Mouse (Mus musculus) spleen, adult 12 weeks (tissue): Measurements from ENCODE around the gene Zmynd8.

ENCODE experiments used
- DNase-seq: peaks from one replicate; pipeline ENCODE4 v3.0.0; 2022; ENCODE audit warnings: low spot score

Zmynd8 gene

GRCm38 (mm10) chr2:165742210-165742786 lies 156.5 kb downstream of the Zmynd8 start:
- DNase-seq, result no peak

GRCm38 (mm10) chr2:165741526-165742050 lies 157.2 kb downstream of the Zmynd8 start:
- no peak for DNase-seq

GRCm38 (mm10) chr2:165740982-165741381 lies 157.8 kb downstream of the Zmynd8 start:
- no peak for DNase-seq

- no peak for DNase-seq
These were observed 158.4 kb downstream of the Zmynd8 start for GRCm38 (mm10) chr2:165740381-165740780.

GRCm38 (mm10) chr2:165736297-165736696 lies 162.5 kb downstream of the Zmynd8 start:
- no peak for DNase-seq
